Mouse (Mus musculus): Measurements from ENCODE around the gene Erp27.

DNA sequence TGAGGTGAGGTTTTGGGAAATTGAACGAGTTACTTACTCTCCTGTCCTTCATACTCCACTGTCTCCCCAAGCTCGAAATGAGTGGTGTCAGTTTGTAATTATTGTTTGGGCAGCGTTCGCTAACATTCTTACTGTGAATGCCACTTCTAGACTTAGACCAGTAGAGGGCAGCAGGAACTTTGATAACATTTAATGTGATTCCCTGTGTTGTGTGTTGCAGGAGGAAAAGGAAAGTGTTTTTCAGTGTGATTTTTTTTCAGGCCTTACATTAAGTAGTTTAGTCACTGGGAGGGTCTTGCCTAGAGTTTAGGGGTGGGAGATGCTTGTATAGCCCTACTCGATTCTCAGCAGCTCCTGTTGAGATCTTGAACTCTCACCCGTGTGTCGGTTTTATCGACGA lies 61.0 kb downstream of the Erp27 start:
- TF ChIP-seq POLR2A (IDR thresholded peaks at IDR 0.05; ENCODE audit: insufficient read length, low read depth) (no peak), TCF3 (IDR thresholded peaks at IDR 0.05; ENCODE audit: insufficient read length, low read depth) (no peak), TCF12 (IDR thresholded peaks at IDR 0.05; ENCODE audit: insufficient read depth, poor library complexity, severe bottlenecking) (no peak), MAX (IDR thresholded peaks at IDR 0.05; ENCODE audit: low read depth) (no peak), SRF (IDR thresholded peaks at IDR 0.05; ENCODE audit: control insufficient read depth, insufficient read length, low read depth) (no peak), E2F4 (IDR thresholded peaks at IDR 0.05; ENCODE audit: insufficient read depth) (no peak)

All from myocyte (in vitro differentiated cells).